Mouse (Mus musculus): ENCODE results near the gene Mgat5b. TPM values are rescaled to one million over a fixed set of nuclear protein-coding genes. Genes with fewer than 3 reads are reported as not detected.

Mgat5b gene
- total and polyA plus RNA-seq, 3 experiments = not detected

- TF ChIP-seq POLR2AphosphoS2 (IDR thresholded peaks at IDR 0.05; ENCODE audit: low read length) = no peak
- TF ChIP-seq MYB (IDR thresholded peaks at IDR 0.05; ENCODE audit: low read depth, low read length) = no peak
- no peak for TF ChIP-seq MEF2A (IDR thresholded peaks at IDR 0.05; ENCODE audit: extremely low read depth, insufficient replicate concordance, low read depth, low read length, poor library complexity, severe bottlenecking)
- no peak for TF ChIP-seq CHD2 (IDR thresholded peaks at IDR 0.05; ENCODE audit: low read length)
- no peak for TF ChIP-seq GATA1 (IDR thresholded peaks at IDR 0.05; ENCODE audit: low read depth, low read length)
- no peak for TF ChIP-seq ZMIZ1 (IDR thresholded peaks at IDR 0.05; ENCODE audit: low read depth, low read length)
- TF ChIP-seq TCF12 (IDR thresholded peaks at IDR 0.05; ENCODE audit: low read depth, low read length) = no peak
- no peak for TF ChIP-seq POLR2AphosphoS5 (IDR thresholded peaks at IDR 0.05; ENCODE audit: borderline replicate concordance, low read depth, low read length)
- TF ChIP-seq EP300 (IDR thresholded peaks at IDR 0.05; ENCODE audit: low read depth in 1 of 2, low read length in 2 of 2) = no peak
- no peak for TF ChIP-seq ZKSCAN1 (IDR thresholded peaks at IDR 0.05; ENCODE audit: low read depth, low read length)
- TF ChIP-seq NELFE (IDR thresholded peaks at IDR 0.05; ENCODE audit: low read depth, low read length) = no peak
- no peak for TF ChIP-seq BHLHE40 (IDR thresholded peaks at IDR 0.05; ENCODE audit: borderline replicate concordance, low read depth, low read length)
- TF ChIP-seq MAZ (IDR thresholded peaks at IDR 0.05; ENCODE audit: low read depth, low read length) = no peak
- no peak for TF ChIP-seq UBTF (IDR thresholded peaks at IDR 0.05; ENCODE audit: borderline replicate concordance, insufficient read depth, low read depth, low read length)
- TF ChIP-seq USF1 (IDR thresholded peaks at IDR 0.05; ENCODE audit: low read depth, low read length) = no peak
- TF ChIP-seq MAFK (IDR thresholded peaks at IDR 0.05; ENCODE audit: borderline replicate concordance, low read depth, low read length) = no peak
- no peak for TF ChIP-seq GABPA (IDR thresholded peaks at IDR 0.05; ENCODE audit: low read depth, low read length)
- TF ChIP-seq KAT2A (conservative IDR thresholded peaks at IDR 0.05; ENCODE audit: low read depth, low read length) = no peak
- no peak for TF ChIP-seq TBP (IDR thresholded peaks at IDR 0.05; ENCODE audit: low read depth, low read length)
Measured at GRCm38 (mm10) chr11:116965961-116966360, 47.3 kb downstream of the Mgat5b start.

GRCm38 (mm10) chr11:116968586-116968985 is 49.9 kb downstream of the Mgat5b start:
- H3K9ac ChIP-seq (ENCODE audit: control insufficient read depth, low read depth, low read length, poor library complexity, severe bottlenecking) = no peak overlapping the region
- H3K27me3 ChIP-seq (ENCODE audit: control insufficient read depth in 1 of 2, insufficient read depth in 2 of 2, low read length in 2 of 2) = peaks cover 0 to 4% of the 10 kb centered on the region in 2 experiments; a peak in 2 of 4 replicates
- H3K36me3 ChIP-seq (ENCODE audit: control insufficient read depth in 1 of 2, insufficient read depth in 2 of 2, low read length in 2 of 2) = no peaks in the 10 kb centered on the region
- H3K4me3 ChIP-seq (ENCODE audit: control insufficient read depth in 1 of 2, insufficient read depth in 1 of 2, low read depth in 2 of 2, low read length in 2 of 2) = no peak overlapping the region
- no peaks in the 10 kb centered on the region for H3K4me1 ChIP-seq (ENCODE audit: control insufficient read depth in 1 of 2, insufficient read depth in 2 of 2, low read length in 2 of 2)
- no peak for TF ChIP-seq NRF1 (IDR thresholded peaks at IDR 0.05; ENCODE audit: insufficient read depth, low read depth, low read length, poor library complexity, severe bottlenecking)
- TF ChIP-seq JUND (IDR thresholded peaks at IDR 0.05; ENCODE audit: low read depth, low read length) = no peak
- no peak for TF ChIP-seq GABPA (IDR thresholded peaks at IDR 0.05; ENCODE audit: low read depth, low read length)
- no peak for TF ChIP-seq POLR2AphosphoS5 (IDR thresholded peaks at IDR 0.05; ENCODE audit: borderline replicate concordance, low read depth, low read length)
- no peak for TF ChIP-seq TBP (IDR thresholded peaks at IDR 0.05; ENCODE audit: low read depth, low read length)
- no peaks in the 10 kb centered on the region for H3K9me3 ChIP-seq (replicated peaks; ENCODE audit: insufficient read depth, low read length)
- H3K79me2 ChIP-seq (ENCODE audit: control insufficient read depth, insufficient read depth, low read length, poor library complexity) = no peaks in the 10 kb centered on the region
- H3K27ac ChIP-seq (ENCODE audit: control insufficient read depth, low read depth, low read length) = no peak overlapping the region
- DNase-seq (ENCODE audit: low read depth, low spot score) = no peak

More at GRCm38 (mm10) chr11:116965961-116966360, 47.3 kb downstream of the Mgat5b start:
- peaks cover 2 to 6% of the 10 kb centered on the region in 2 experiments; a peak in 3 of 4 replicates for H3K27me3 ChIP-seq (ENCODE audit: control insufficient read depth in 1 of 2, insufficient read depth in 2 of 2, low read length in 2 of 2)
- no peak overlapping the region for H3K9ac ChIP-seq (ENCODE audit: control insufficient read depth, low read depth, low read length, poor library complexity, severe bottlenecking)
- no peaks in the 10 kb centered on the region for H3K79me2 ChIP-seq (ENCODE audit: control insufficient read depth, insufficient read depth, low read length, poor library complexity)
- H3K9me3 ChIP-seq (replicated peaks; ENCODE audit: insufficient read depth, low read length) = no peaks in the 10 kb centered on the region
- H3K4me1 ChIP-seq (ENCODE audit: control insufficient read depth in 1 of 2, insufficient read depth in 2 of 2, low read length in 2 of 2) = no peaks in the 10 kb centered on the region
- H3K36me3 ChIP-seq (ENCODE audit: control insufficient read depth in 1 of 2, insufficient read depth in 2 of 2, low read length in 2 of 2) = no peaks in the 10 kb centered on the region
- H3K27ac ChIP-seq (ENCODE audit: control insufficient read depth, low read depth, low read length) = no peak overlapping the region
- DNase-seq (ENCODE audit: low read depth, low spot score) = no peak
- H3K4me3 ChIP-seq (ENCODE audit: control insufficient read depth in 1 of 2, insufficient read depth in 1 of 2, low read depth in 2 of 2, low read length in 2 of 2) = no peak overlapping the region

All from MEL (cell line).